Mouse (Mus musculus): ENCODE measurements around the gene Gm49630.
"Not testable (repeated sequence)": the region's sequence is repeated elsewhere in the genome, so short reads cannot be mapped to it uniquely, and the experiment has no call there.

- TF ChIP-seq POLR2A (IDR thresholded peaks at IDR 0.05; ENCODE audit: insufficient read length, low read depth); E2F4 (IDR thresholded peaks at IDR 0.05; ENCODE audit: insufficient read depth): not testable (repeated sequence)
Measured at GRCm38 (mm10) chr17:7319789-7320188, 52.0 kb downstream of the Gm49630 start.
